Mouse (Mus musculus) monocyte, adult 2 months (primary cell): Measurements from ENCODE around the gene Ifna13.
A peak's percentile ranks its signal among the peaks of the same experiment; 100 is the strongest.

Experiments used
- DNase-seq, 2 experiments: peaks; one replicate each; pipeline ENCODE4 v3.0.0; 2022; ENCODE audit warnings: low spot score in 2 of 2, low read depth in 1 of 2

Ifna13 gene

GRCm38 (mm10) chr4:88644359-88644758, at the start of gene Ifna13:
Gene Ifna13, minus strand, starts transcription at chr4:88644459.
- DNase-seq, result no peak

GRCm38 (mm10) chr4:88693392-88693791, 49.1 kb upstream of the Ifna13 start:
- no peak for DNase-seq

DNA sequence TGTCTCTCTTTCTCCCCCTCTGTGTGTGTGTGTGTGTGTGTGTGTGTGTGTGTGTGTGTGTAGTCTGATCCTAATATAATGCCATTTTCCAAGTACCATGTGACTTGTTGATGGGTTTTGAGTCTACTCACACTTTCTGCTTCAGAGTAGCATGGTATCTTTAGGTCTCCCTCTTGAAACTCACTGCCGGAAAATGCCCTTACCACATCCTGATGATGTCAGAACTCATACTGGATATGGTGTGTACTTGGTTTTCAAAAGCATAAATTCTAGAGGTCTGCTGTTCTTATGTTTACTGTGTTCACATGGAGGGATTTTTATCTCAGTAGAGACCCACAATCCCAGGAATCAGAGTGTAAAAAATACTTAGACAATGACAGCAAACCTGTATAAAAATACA, 48.3 kb upstream of the Ifna13 start:
- DNase-seq, result no peak

- no peak for DNase-seq
Measured at GRCm38 (mm10) chr4:88691259-88691658, 47.0 kb upstream of the Ifna13 start, which contains the start of gene Ifnab. Gene Ifnab, minus strand, starts transcription at chr4:88691359.

DNA sequence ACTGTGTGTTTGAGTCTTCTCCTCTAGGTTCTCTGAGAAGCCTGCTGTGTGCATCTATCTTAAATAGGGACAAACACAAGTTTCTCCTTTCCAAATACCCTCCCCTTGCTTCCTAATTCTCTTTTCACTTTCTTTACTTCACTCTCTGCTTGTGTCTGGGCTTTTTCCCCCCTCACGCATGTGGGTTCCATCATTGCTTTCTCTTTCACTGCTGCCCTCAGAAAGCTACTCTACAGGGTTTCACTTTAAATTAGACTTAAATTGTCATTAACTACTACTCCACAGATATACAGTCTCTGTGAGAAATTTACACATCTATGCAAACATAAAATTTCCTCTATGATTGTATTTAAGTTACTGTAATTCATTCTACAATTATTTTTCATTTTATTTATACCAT, 39.6 kb upstream of the Ifna13 start, which contains the start of gene Ifna2:
Gene Ifna2 (minus strand): TSS at position 101 of the 400 bp plus-strand sequence.
- DNase-seq, result no peak

- no peak for DNase-seq
Measured at GRCm38 (mm10) chr4:88681353-88681752, 37.1 kb upstream of the Ifna13 start.

GRCm38 (mm10) chr4:88680362-88680761, 36.1 kb upstream of the Ifna13 start:
- DNase-seq, result no peak

GRCm38 (mm10) chr4:88676824-88677223, 32.6 kb upstream of the Ifna13 start, which contains the start of gene Ifna16:
Gene Ifna16, minus strand, starts transcription at chr4:88676924.
- no peak for DNase-seq

DNA sequence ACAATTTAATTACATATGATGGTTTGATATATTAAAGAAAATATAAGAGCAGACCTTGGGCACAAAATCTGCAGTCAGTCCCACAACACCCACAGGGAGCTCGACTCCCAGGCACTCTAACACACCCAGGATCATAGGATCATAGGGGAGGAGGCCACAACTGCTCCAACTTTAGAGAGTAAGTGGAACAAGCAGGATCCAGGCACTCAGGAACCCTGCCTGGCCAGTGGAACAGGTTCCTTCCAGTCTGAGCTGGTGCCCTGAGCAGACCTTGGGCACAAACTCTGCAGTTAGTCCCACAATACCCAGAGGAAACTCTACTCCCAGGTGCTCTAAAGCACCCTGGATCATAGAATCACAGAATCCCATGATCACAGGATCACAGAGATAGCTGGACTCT, 11.2 kb upstream of the Ifna13 start:
- no peak for DNase-seq

GRCm38 (mm10) chr4:88653644-88654043, 9.4 kb upstream of the Ifna13 start:
- no peak for DNase-seq

- DNase-seq, result no peak
Measured at GRCm38 (mm10) chr4:88642526-88642925, 1.7 kb downstream of the Ifna13 start.

DNA sequence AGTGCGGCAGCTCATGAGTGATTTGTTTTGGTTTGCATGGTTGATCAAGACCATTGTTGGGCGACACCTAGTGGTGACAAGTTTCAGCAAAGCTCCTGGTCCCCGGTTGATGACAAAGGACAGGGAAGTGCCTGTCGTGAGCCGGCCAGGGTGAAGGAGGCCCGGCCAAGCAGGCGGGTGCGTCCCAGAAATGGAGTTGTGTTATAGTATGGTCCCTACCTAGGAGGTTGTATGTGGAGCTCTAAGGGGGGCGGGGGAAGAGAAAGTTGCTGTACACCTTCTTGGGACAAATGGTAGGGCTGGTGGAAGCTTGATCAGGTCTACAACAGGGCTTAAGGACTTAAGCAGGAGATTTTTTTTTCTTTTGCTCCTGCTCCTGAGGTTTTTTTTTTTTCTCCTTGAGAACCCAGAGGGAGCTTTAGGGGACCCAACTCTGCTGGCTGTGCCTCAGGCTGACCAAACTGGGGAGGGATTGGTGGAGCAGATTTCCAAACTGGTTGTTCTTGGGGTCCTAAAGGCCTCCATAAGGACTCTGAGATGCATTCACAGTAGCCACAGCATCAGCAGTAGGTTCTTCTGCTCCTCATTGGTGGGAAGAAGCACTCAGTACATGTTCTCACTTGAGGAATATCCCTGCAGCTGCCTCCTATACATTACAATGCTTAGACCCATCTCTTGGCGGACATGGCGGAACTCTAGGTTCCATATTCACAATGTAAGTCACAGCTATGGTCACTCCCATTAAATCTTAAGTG, 3.0 kb downstream of the Ifna13 start:
- DNase-seq, result peak; percentile 69 to 79

DNA sequence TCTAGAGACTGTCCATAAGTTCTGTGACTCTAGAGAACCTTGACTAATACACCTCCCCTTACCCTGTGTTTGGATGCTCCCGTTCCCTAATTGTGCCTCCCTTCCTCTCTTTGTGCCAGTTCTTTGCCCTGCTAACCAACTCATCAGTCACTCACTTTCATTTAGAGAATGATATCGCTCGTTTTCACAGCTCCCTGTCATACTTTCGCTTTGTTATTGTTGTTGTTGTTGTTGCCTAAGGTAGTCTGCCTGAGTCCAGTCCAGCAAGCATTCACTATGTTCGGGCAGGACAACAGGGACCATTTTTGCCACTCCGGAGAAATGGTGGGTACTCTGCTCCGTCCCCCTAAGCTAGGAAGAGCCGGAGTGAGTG, 3.6 kb downstream of the Ifna13 start:
- DNase-seq, result no peak

DNA sequence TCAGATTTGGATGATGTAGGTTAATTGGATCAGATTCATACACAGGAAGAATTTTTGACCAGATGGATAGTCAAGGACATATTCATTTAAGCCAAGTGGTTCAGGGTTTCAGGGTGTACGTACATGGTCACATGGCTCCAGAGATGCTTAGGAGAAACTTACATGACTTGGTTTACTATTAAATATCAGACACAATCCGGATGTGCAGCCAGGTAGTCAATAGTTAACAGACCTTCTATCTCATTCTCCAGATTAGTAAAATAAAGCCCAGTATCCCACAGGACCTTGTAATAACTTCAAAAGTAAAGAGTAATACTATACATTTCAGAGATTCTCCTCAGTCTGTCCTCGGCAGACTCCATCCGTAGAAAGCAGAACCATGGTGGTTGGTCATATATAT, 9.9 kb downstream of the Ifna13 start, which contains the start of gene C87499:
Gene C87499 (minus strand): TSS at position 101 of the 400 bp plus-strand sequence.
- no peak for DNase-seq

- no peak for DNase-seq
Measured at GRCm38 (mm10) chr4:88603276-88603675, 41.0 kb downstream of the Ifna13 start, which contains the start of gene Ifna12. Gene Ifna12, minus strand, starts transcription at chr4:88603376.
